Mouse (Mus musculus): Measurements from ENCODE around the gene Prss50. TPM values are rescaled to one million over a fixed set of nuclear protein-coding genes. Genes with fewer than 3 reads are reported as not detected.

Prss50 gene
- total RNA-seq, 2 experiments from 2014 or later: not detected

DNA sequence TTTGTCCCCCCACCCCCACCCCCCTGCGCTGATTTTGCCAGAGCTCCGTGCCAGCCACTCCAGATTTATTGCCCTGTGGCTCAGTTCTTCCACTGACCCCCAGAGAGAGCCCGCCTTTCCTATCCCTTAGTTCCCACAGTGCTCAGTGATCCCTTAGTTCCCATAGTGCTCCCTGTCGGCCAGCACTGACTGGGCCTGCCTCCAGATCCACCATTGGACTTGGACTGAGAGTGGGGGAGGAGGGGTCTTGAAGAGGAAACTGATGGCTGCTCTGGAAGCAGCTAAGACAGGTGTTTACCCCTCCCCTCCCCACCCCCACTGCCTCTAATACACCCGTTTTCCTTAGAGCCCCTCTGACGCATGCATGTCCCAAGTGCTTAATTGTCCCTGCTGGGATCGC, 38.2 kb downstream of the Prss50 start:
- no peak for DNase-seq
- intact Hi-C loops (cut with DNase I): no loop called here
- H3K27ac ChIP-seq: no peak overlapping the region
- no peak overlapping the region for H3K4me3 ChIP-seq
- no peak for TF ChIP-seq CTCF (IDR thresholded peaks at IDR 0.05)

DNA sequence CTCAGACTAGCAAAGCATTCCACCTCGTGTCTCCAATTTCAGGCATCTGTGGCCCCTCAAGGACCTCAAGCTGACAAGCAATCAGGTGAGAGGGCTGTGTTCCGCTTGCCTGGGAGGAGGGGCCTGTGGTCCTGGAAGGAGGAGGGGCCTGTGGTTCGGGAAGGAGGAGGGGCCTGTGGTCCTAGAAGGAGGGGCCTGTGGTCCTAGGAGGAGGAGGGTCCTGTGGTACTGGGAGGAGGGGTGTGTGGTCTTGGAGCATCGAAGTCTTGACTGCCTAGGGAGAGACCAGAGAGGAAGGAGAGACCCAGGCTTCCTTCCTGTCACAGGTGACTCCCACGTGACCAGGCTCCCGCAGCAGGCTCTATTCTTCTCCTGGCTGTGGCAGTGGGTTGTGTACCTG, 38.8 kb downstream of the Prss50 start:
- no peak overlapping the region for H3K4me3 ChIP-seq
- peak; percentile 11 for DNase-seq
- no peak for TF ChIP-seq CTCF (IDR thresholded peaks at IDR 0.05)
- H3K27ac ChIP-seq: no peak overlapping the region
- intact Hi-C loops (cut with DNase I): no loop called here

GRCm38 (mm10) chr9:110899451-110900008, 41.8 kb downstream of the Prss50 start:
- no peak for TF ChIP-seq CTCF (IDR thresholded peaks at IDR 0.05)
- Histone ChIP-seq H3K4me3 (no peak overlapping the region), H3K27ac (no peak overlapping the region)
- DNase-seq: no peak
- intact Hi-C loops (cut with DNase I): no loop called here

- DNase-seq: no peak
- Histone ChIP-seq H3K27ac (no peak overlapping the region), H3K4me3 (no peak overlapping the region)
- no peak for TF ChIP-seq CTCF (IDR thresholded peaks at IDR 0.05)
- intact Hi-C loops (cut with DNase I): no loop called here
Observed at GRCm38 (mm10) chr9:110901204-110901603, 43.4 kb downstream of the Prss50 start.

GRCm38 (mm10) chr9:110902271-110902670, 44.5 kb downstream of the Prss50 start:
- DNase-seq: no peak
- no peak for TF ChIP-seq CTCF (IDR thresholded peaks at IDR 0.05)
- intact Hi-C loops (cut with DNase I): no loop called here
- no peak overlapping the region for H3K27ac ChIP-seq
- no peak overlapping the region for H3K4me3 ChIP-seq

- Histone ChIP-seq H3K4me3 (no peak overlapping the region), H3K27ac (no peak overlapping the region)
- no peak for DNase-seq
- TF ChIP-seq CTCF (IDR thresholded peaks at IDR 0.05): no peak
- intact Hi-C loops (cut with DNase I): no loop called here
Observed at GRCm38 (mm10) chr9:110907201-110907837, 49.6 kb downstream of the Prss50 start.

DNA sequence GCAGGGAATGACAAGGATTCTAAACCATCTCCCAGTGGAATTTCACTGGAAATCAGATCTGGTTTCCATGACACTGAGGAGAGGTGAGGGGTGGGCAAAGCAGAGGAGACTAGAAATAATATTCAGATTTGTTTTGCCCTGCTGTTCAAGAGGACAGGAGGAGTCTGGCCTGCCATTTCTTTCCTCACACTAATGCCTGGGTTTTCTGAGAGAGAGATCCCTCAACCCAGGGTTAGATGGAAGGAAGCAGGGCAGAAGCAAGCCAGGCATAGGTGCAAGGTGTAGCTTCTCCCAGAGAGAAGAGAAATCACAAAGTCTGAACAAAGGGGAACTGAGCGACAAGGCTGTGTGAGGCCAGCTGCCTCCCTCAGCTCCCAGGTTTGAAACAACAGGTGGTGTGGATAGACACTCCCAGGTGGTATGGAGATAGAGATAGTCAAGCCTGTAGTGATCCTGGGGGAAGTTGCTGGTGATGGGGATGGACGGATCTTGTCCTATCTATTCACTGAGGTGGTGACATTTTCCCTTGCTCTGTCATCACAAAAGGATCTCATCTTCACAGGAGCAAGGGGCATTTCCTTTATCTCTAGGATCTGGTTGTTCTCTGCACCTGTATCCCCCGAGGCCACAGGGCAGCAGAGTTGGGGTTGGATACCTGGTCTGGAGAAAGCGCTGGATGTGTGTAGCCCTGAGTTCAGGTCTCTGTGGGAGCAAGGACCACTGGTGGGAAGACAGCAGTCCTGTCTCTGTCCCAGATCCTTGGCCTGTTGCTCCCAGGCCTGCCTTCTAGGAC, 50.3 kb downstream of the Prss50 start:
- Histone ChIP-seq H3K27ac (no peak overlapping the region), H3K4me3 (no peak overlapping the region)
- intact Hi-C loops (cut with DNase I): no loop called here
- TF ChIP-seq CTCF (IDR thresholded peaks at IDR 0.05): no peak
- DNase-seq: no peak

DNA sequence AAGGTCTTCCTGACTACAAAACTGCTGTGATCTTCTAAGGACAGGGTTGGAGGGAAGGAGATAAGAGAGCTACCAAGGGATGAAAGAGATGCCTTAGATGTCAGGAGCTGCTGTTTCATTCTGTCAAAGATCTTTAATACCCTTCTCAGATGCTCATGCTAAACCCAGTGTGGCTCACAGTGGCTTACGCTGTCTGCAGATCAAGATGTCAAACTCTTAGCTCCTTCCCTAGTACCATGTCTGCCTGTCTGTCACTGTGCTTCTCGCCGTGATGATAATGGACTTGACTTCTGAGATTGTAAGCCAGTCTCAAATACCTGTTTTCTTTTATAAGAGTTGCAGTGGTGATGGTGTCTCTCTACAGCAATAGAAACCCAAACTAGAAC, 50.9 kb downstream of the Prss50 start:
- intact Hi-C loops (cut with DNase I): no loop called here
- DNase-seq: no peak
- TF ChIP-seq CTCF (IDR thresholded peaks at IDR 0.05): no peak
- H3K4me3 ChIP-seq: no peak overlapping the region
- no peak overlapping the region for H3K27ac ChIP-seq

- H3K27ac ChIP-seq: no peak overlapping the region
- no peak overlapping the region for H3K4me3 ChIP-seq
- TF ChIP-seq CTCF (IDR thresholded peaks at IDR 0.05): no peak
- intact Hi-C loops (cut with DNase I): no loop called here
- DNase-seq: no peak
Observed at GRCm38 (mm10) chr9:110909371-110909967, 51.7 kb downstream of the Prss50 start.

Other genes with a start within 250 kb of the Prss50 start
- 1 to 10 TPM in 1 of 2 experiments, under 1 TPM in 1; 0.64 to 1.2 TPM for gene Nradd, start 233.5 kb upstream of the Prss50 start, total RNA-seq (2021)
- gene Nbeal2, start 203.8 kb upstream of the Prss50 start, total RNA-seq (2021): 1 to 10 TPM; 4.7 to 5.0 TPM
- gene Ccdc12, start 201.5 kb upstream of the Prss50 start, total RNA-seq (2021): 10 to 100 TPM; 43.4 to 51.7 TPM
- gene Myl3, start 116.1 kb upstream of the Prss50 start, total RNA-seq (2021): 1,000 to 10,000 TPM in 1 of 2 experiments, 100 to 1,000 TPM in 1; 528 to 1,790 TPM
- 1 to 10 TPM in 1 of 2 experiments, under 1 TPM in 1; 0.99 to 1.3 TPM for gene Pth1r, start 110.8 kb upstream of the Prss50 start, total RNA-seq (2021)
- gene Prss42, start 59.8 kb upstream of the Prss50 start, total RNA-seq (2021): not detected
- not detected for gene Prss44, start 44.0 kb upstream of the Prss50 start, total RNA-seq (2021)
- gene Prss43, start 31.3 kb upstream of the Prss50 start, total RNA-seq (2021): not detected
- gene Prss45, start 23.4 kb upstream of the Prss50 start, total RNA-seq (2021): not detected
- gene Prss46, start 13.5 kb upstream of the Prss50 start, total RNA-seq (2021): not detected
- 1 to 10 TPM; 3.7 to 7.5 TPM for gene Als2cl, start 21.9 kb downstream of the Prss50 start, total RNA-seq (2021)
- gene Tmie, start 22.1 kb downstream of the Prss50 start, total RNA-seq (2021): under 1 TPM; 0.41 to 0.70 TPM
- 1 to 10 TPM in 1 of 2 experiments, not detected in 1; 2.4 TPM for gene Fam240a, start 58.9 kb downstream of the Prss50 start, total RNA-seq (2021)
- gene Tdgf1, start 88.2 kb downstream of the Prss50 start, total RNA-seq (2021): not detected
- 10 to 100 TPM; 75.0 to 80.8 TPM for gene Lrrc2, start 93.6 kb downstream of the Prss50 start, total RNA-seq (2021)
- gene Rtp3, start 132.6 kb downstream of the Prss50 start, total RNA-seq (2021): 1 to 10 TPM; 1.1 to 1.2 TPM
- not detected for gene Ltf, start 161.3 kb downstream of the Prss50 start, total RNA-seq (2021)
- gene Ccrl2, start 199.6 kb downstream of the Prss50 start, total RNA-seq (2021): 1 to 10 TPM; 3.1 to 4.0 TPM